Mouse (Mus musculus) spleen, adult 2 months (tissue): ENCODE measurements around the gene Sh3gl2.

ENCODE experiments used
- CTCF ChIP-seq: fragments of 200-500 bp; IDR thresholded peaks from 2 replicates; pipeline ENCODE4 v1.5.1; 2011; ENCODE audit warnings: mild to moderate bottlenecking, inconsistent platforms; ENCODE audit not compliant: insufficient read depth, insufficient read length, insufficient replicate concordance; ENCODE audit errors: extremely low read depth
- POLR2A ChIP-seq: fragments of 200-500 bp; IDR thresholded peaks from 2 replicates; pipeline ENCODE4 v1.6.1; 2011; ENCODE audit warnings: low read depth, low read length, inconsistent platforms

- TF ChIP-seq CTCF, result no peak
- no peak for TF ChIP-seq POLR2A
Observed at GRCm38 (mm10) chr4:85163313-85163615, 41.7 kb upstream of the Sh3gl2 start.
